Mouse (Mus musculus): ENCODE data around the gene Gpam. TPM values are rescaled to one million over a fixed set of nuclear protein-coding genes. Genes with fewer than 3 reads are reported as not detected.

Gene Gpam
- polyA plus RNA-seq, 1 experiment from 2014 or later = 8.6 TPM

DNA sequence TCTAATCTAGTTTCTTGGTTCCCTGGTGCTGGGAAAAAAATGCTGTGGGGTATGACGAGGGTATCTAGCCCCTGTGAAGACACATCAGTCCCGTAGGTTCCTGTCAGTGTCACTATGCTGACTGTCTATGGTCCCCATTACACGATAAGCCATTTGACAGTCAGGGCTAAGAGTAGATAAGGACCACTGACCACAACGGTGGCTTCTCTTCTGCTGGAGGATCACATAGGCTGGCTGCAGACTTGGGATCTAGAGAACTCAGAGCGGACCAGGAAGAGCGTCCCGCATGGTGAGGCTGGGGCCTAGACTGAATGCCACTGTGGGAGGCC, 41.2 kb downstream of the Gpam start:
- H3K27ac ChIP-seq = no peak overlapping the region
- no peaks in the 10 kb centered on the region for H3K27me3 ChIP-seq
- H3K4me3 ChIP-seq = no peak overlapping the region
- H3K4me1 ChIP-seq (replicated peaks) = no peaks in the 10 kb centered on the region
- no peak for ATAC-seq (replicated peaks; ENCODE audit: insufficient number of reproducible peaks, insufficient read depth, low FRiP score, low read depth)
- WGBS = 75% methylated on average over 7 of the region's 7 CpGs
- no peak overlapping the region for H3K4me2 ChIP-seq
- H3K9ac ChIP-seq = no peak overlapping the region
- H3K9me3 ChIP-seq (replicated peaks) = no peaks in the 10 kb centered on the region
- peaks cover 79% of the 10 kb centered on the region for H3K36me3 ChIP-seq

DNA sequence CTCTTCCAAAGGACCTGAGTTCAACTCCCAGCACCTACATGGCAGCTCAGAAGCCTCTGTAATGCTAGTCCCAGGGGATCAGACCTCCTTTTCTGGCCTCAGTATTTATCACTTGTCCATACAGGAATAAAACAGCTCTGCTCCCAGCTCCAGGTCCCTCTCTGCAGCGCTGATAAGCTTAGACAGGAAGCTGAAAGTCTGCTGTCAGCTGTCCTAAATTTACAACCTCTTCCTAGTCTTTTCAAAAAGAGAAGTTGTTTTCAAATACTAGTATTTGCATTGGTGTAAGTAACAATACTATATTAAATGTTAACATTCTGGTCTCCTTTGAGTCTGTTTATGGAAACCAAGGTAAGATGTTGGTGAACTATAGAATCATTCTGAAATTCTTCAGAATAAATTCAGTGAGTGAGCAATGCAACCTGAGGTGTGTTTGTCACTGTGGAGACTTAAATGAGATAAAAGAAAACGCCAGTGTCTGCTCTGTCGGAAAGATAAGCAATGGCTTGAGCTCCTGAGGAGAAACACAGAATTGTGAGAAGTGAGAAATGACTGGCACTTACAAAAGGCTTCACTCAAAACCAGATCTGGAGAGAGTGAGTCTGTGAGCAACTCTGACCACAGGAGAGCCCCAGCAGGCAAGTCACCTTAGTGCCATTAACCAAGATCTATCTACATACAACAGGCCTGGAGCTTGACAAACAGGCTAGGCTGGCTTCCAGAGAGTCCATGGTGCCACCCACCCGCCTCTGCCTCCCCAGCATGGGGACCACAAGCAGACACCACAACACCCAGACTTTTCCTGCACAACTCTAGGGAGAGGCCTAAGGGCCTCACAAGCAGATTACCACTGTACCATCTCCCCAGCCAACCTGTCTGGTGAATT, 41.8 kb downstream of the Gpam start:
- WGBS = 54% methylated on average over 4 of the region's 4 CpGs
- Histone ChIP-seq H3K27me3 (no peaks in the 10 kb centered on the region), H3K36me3 (peaks cover 83% of the 10 kb centered on the region), H3K27ac (no peak overlapping the region), H3K9me3 (replicated peaks) (no peaks in the 10 kb centered on the region), H3K4me2 (no peak overlapping the region), H3K4me3 (no peak overlapping the region), H3K9ac (no peak overlapping the region), H3K4me1 (replicated peaks) (no peaks in the 10 kb centered on the region)
- no peak for ATAC-seq (replicated peaks; ENCODE audit: insufficient number of reproducible peaks, insufficient read depth, low FRiP score, low read depth)

DNA sequence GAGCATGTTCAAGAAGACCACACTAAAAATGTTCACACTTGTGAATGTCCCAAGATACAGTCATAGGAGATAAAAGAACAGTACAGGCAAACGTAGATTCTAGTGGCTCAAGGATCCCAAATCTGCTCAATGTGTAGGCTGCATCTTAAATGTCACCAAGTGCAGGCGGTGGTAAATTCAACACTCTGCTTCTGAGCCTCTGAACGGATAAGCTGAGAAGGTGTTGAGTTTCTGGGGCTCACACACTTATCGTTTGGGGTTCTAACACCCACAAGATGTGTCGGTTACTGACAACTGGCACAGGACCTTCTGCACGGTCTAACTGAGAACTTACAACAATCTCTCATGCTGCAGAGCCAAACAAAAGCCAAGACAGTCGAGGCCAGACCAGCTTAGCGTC, 50.2 kb downstream of the Gpam start:
- no peaks in the 10 kb centered on the region for H3K4me1 ChIP-seq (replicated peaks)
- H3K27ac ChIP-seq = no peak overlapping the region
- H3K9me3 ChIP-seq (replicated peaks) = no peaks in the 10 kb centered on the region
- H3K27me3 ChIP-seq = no peaks in the 10 kb centered on the region
- WGBS = 71% methylated on average over 8 of the region's 8 CpGs
- no peak for ATAC-seq (replicated peaks; ENCODE audit: insufficient number of reproducible peaks, insufficient read depth, low FRiP score, low read depth)
- H3K4me2 ChIP-seq = no peak overlapping the region
- H3K4me3 ChIP-seq = no peak overlapping the region
- no peak overlapping the region for H3K9ac ChIP-seq
- H3K36me3 ChIP-seq = peaks cover 82% of the 10 kb centered on the region

DNA sequence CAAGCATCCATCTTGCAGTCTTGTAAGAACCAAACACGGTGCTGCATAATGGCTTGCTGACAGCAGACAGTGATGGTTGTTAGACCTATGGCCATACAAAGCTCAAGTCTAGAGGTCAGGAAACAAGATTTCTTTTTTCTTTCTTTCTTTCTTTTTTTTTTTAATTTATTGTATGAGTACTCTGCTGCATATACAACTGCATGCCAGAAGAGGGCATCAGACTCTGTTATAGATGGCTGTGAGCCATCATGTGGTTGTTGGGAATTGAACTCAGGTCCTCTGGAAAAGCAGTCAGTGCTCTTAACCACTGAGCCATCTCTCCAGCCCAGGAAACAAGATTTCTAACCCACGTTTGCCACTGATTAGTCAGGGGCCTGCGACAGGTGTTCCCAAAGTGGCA, 54.0 kb downstream of the Gpam start:
- Histone ChIP-seq H3K27ac (no peak overlapping the region), H3K27me3 (no peaks in the 10 kb centered on the region), H3K9ac (no peak overlapping the region), H3K9me3 (replicated peaks) (no peaks in the 10 kb centered on the region), H3K4me3 (no peak overlapping the region), H3K4me2 (no peak overlapping the region), H3K36me3 (peaks cover 76% of the 10 kb centered on the region), H3K4me1 (replicated peaks) (no peaks in the 10 kb centered on the region)
- no peak for ATAC-seq (replicated peaks; ENCODE audit: insufficient number of reproducible peaks, insufficient read depth, low FRiP score, low read depth)
- WGBS = 77% methylated on average over 3 of the region's 3 CpGs

DNA sequence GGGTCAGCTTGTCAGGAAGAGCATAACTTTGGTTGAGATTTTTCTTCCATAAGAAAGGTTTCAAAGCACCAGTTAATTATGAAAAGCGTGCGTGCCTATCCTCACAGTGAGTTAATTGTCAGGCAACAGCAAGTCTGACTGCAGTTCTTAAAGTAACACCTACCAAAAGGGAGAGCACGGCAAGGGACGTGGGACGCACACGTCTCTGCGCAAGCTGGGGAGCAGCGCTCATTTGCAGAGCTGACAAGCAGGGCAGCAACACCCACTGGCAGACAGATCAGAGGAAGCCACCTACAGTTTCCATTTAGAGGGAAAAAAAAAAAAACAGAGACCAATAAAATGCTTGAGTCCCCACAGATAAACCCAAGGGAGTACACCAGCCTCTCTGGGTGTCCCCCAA, 58.0 kb downstream of the Gpam start:
- WGBS = 89% methylated on average over 8 of the region's 8 CpGs
- no peak overlapping the region for H3K9ac ChIP-seq
- peaks cover 43% of the 10 kb centered on the region for H3K36me3 ChIP-seq

DNA sequence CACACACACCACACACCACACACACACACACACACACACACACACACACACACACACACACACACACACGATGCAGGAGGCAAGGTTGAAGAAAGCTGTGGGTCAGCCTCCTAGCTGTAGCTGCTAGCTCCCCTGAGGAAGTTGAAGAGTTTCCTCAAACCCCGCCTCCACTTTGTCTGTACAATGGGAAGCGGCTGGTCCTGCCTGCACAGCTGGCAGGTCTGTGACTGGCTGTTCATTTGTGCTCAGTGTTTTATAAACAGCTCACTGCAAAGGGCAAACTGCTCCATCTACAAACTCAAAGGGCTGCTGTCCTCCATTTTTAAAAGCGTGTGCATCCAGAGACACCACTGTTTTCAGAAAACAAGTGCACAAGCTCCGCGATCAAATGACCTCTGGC, 63.8 kb downstream of the Gpam start:
- no peak overlapping the region for H3K4me2 ChIP-seq

More for the DNA sequence above, 58.0 kb downstream of the Gpam start:
- Histone ChIP-seq H3K27me3 (no peaks in the 10 kb centered on the region), H3K4me2 (no peak overlapping the region), H3K4me3 (no peak overlapping the region), H3K4me1 (replicated peaks) (no peaks in the 10 kb centered on the region), H3K9me3 (replicated peaks) (no peaks in the 10 kb centered on the region), H3K27ac (no peak overlapping the region)
- no peak for ATAC-seq (replicated peaks; ENCODE audit: insufficient number of reproducible peaks, insufficient read depth, low FRiP score, low read depth)

DNA sequence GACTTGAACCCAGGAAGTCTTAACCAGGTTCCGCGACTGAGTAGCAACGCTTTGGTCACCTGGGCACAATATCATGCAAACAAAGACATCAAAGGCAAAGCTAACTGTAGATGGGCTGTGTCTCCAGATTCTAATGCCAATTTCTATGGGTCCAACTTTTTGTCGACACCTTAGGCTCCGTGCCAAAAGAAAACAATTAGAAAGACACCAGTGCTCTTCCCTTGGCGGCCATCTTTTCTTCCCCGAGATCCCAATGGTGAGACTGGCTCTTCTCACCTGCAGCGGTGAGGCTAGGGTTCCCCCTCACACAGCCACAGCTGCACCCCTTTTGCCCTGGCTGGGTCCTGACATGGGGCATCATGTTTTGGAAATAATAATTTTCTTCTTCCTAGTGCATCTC, 64.5 kb downstream of the Gpam start:
- H3K4me1 ChIP-seq (replicated peaks) = peaks cover 12% of the 10 kb centered on the region
- H3K27ac ChIP-seq = no peak overlapping the region
- H3K4me2 ChIP-seq = no peak overlapping the region; the same call in 1 of the 2 replicates
- 84% methylated on average over 8 of the region's 8 CpGs for WGBS
- H3K9me3 ChIP-seq (replicated peaks) = no peaks in the 10 kb centered on the region
- H3K4me3 ChIP-seq = no peak overlapping the region
- H3K27me3 ChIP-seq = no peaks in the 10 kb centered on the region
- no peak overlapping the region for H3K9ac ChIP-seq
- no peak; the same call in 1 of the 2 replicates for ATAC-seq (replicated peaks; ENCODE audit: insufficient number of reproducible peaks, insufficient read depth, low FRiP score, low read depth)
- no peaks in the 10 kb centered on the region; the same call in 1 of the 2 replicates for H3K36me3 ChIP-seq

More for the DNA sequence above, 63.8 kb downstream of the Gpam start:
- no peaks in the 10 kb centered on the region; the same call in 1 of the 2 replicates for H3K36me3 ChIP-seq
- no peak overlapping the region for H3K27ac ChIP-seq
- H3K4me3 ChIP-seq = no peak overlapping the region
- peaks cover 12% of the 10 kb centered on the region for H3K4me1 ChIP-seq (replicated peaks)
- H3K9ac ChIP-seq = no peak overlapping the region
- H3K27me3 ChIP-seq = no peaks in the 10 kb centered on the region
- ATAC-seq (replicated peaks; ENCODE audit: insufficient number of reproducible peaks, insufficient read depth, low FRiP score, low read depth) = no peak
- no peaks in the 10 kb centered on the region for H3K9me3 ChIP-seq (replicated peaks)
- 39% methylated on average over 6 of the region's 6 CpGs for WGBS

DNA sequence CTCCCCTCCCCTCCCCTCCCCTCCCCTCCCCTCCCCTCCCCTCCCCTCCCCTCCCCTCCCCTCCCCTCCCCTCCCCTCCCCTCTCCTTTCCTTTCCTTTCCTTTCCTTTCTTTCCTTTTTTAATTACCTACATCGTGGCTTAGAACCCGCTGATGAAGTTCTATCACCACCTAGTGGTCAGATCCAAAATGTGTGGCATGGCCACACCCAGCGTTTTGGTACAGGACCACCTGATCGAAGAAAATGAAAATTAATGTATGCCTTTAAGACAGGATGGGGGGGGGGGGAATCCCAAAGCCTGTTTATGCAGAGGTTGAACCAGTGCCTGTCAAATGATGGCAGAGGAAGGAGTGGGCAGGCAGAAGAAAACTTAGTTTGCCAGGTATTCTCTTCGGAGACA, 65.1 kb downstream of the Gpam start:
- peak overlapping the region; percentile 6; the same call in 1 of the 2 replicates for H3K4me2 ChIP-seq
- WGBS = 22% methylated on average over 5 of the region's 5 CpGs
- no peak for ATAC-seq (replicated peaks; ENCODE audit: insufficient number of reproducible peaks, insufficient read depth, low FRiP score, low read depth)
- no peak overlapping the region for H3K27ac ChIP-seq
- no peak overlapping the region for H3K4me3 ChIP-seq
- H3K27me3 ChIP-seq = no peaks in the 10 kb centered on the region
- no peaks in the 10 kb centered on the region; the same call in 1 of the 2 replicates for H3K36me3 ChIP-seq
- H3K9ac ChIP-seq = no peak overlapping the region
- peaks cover 12% of the 10 kb centered on the region for H3K4me1 ChIP-seq (replicated peaks)
- H3K9me3 ChIP-seq (replicated peaks) = no peaks in the 10 kb centered on the region

DNA sequence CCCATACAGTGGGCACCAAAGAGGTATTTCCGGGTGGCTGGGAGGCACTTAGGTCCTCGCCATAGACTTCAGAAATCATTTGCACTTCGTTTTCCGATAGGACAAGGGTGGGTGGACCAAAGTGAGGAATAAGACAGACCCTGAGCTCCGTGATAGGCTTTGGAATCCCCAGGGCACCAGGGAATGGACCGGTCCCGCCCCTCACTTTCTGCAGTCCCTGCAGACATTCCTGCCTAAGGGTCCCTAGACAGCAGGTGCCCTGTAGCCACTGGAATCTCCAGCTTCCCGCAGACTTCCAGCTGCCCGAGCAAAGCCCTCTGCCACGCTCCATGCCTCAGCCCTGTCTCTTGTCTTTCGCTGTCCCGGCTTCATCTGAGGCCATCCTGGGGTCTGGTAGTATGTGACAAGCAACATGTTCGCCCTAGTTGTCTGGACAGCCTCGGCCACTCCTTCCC, 65.6 kb downstream of the Gpam start:
- peak overlapping the region; percentile 76 for H3K4me2 ChIP-seq
- no peaks in the 10 kb centered on the region for H3K27me3 ChIP-seq
- no peak for ATAC-seq (replicated peaks; ENCODE audit: insufficient number of reproducible peaks, insufficient read depth, low FRiP score, low read depth)
- no peaks in the 10 kb centered on the region; the same call in 1 of the 2 replicates for H3K36me3 ChIP-seq
- peak overlapping the region; percentile 39 for H3K4me3 ChIP-seq
- peak overlapping the region; percentile 41; the same call in 1 of the 2 replicates for H3K9ac ChIP-seq
- no peak overlapping the region for H3K27ac ChIP-seq
- WGBS = 7% methylated on average over 14 of the region's 14 CpGs
- peaks cover 12% of the 10 kb centered on the region for H3K4me1 ChIP-seq (replicated peaks)
- no peaks in the 10 kb centered on the region for H3K9me3 ChIP-seq (replicated peaks)

DNA sequence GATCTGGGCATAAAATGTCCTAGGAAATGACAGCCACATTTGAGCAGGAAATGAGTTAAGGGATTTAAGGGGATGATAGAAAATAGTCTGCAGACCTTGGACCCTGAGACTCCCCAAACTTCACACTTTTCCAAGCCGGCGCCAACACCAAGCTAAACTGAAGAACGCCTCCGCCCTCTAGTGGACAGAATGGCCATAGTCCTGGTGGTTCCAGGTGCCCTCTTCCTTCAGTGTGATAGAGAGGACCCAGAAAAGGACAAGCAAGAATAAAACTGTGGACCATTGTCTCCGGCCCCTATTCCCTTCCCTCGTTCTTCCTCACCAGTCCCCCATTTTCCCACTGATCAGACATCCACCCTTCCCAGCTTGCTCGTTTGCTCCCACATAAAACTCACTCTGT, 66.1 kb downstream of the Gpam start:
- Histone ChIP-seq H3K4me1 (replicated peaks) (peaks cover 12% of the 10 kb centered on the region), H3K4me2 (peak overlapping the region; percentile 76), H3K9ac (no peak overlapping the region), H3K4me3 (peak overlapping the region; percentile 39), H3K27ac (no peak overlapping the region), H3K9me3 (replicated peaks) (no peaks in the 10 kb centered on the region), H3K36me3 (no peaks in the 10 kb centered on the region), H3K27me3 (no peaks in the 10 kb centered on the region)
- WGBS = 8% methylated on average over 7 of the region's 7 CpGs
- no peak for ATAC-seq (replicated peaks; ENCODE audit: insufficient number of reproducible peaks, insufficient read depth, low FRiP score, low read depth)

DNA sequence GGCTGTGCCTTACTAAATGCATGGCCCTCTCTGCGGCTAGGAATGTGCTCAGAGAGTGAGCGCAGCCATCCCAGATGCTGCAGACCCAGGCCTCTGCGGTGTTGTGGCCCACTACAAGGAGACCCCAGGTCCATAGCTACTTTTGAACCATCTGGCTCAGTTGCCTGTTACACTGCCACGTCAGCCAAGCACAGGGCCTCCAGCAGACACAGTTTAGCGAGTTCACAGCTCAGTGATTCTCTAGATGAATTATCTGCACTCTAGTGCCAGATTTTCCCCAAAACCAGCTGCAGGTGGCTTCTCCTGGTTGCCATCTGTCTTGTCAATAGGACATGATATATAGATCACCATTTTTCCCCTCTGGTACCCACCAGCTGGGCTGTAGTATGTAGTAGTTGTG, 69.6 kb downstream of the Gpam start:
- ATAC-seq (replicated peaks; ENCODE audit: insufficient number of reproducible peaks, insufficient read depth, low FRiP score, low read depth) = no peak
- Histone ChIP-seq H3K36me3 (no peaks in the 10 kb centered on the region), H3K27me3 (no peaks in the 10 kb centered on the region), H3K9ac (no peak overlapping the region), H3K4me1 (replicated peaks) (peaks cover 10% of the 10 kb centered on the region), H3K9me3 (replicated peaks) (no peaks in the 10 kb centered on the region), H3K4me2 (no peak overlapping the region), H3K27ac (no peak overlapping the region), H3K4me3 (no peak overlapping the region)
- WGBS = 59% methylated on average over 5 of the region's 5 CpGs

All from heart, embryonic 15.5 days (tissue).